Comparison of ENCODE assay signal across 21 mouse cellular contexts in the genomic region with DNA sequence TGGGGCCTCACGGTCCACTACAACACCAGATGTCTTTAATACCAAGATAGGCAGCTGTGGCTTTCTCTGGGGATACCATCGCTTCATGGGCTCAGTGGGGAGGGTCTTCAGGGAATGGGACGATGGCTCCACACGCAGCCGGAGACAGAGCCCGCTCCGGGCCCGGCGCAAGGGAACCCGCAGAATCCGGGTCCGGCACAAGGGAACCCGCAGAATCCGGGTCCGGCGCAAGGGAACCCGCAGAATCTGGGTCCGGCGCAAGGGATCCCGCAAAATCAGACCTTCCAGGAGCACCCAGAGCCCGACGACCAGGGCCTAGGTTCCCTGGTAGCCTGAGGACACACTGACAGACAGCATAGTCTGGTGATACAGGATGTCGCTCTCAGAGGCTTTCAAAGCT. TPM values are rescaled to one million over a fixed set of nuclear protein-coding genes. Genes with fewer than 3 reads are reported as not detected.
"Had no signal": no experiment of that assay in that cellular context is flagged by ENCODE, and none has a peak within 500 bp of the region (broad histone marks: within the 10 kb centered on the region; RNA-seq: fewer than 3 reads in every experiment).

No protein-coding gene starts in this region.

- H3K27me3 ChIP-seq: limb, embryonic 12.5 days; limb, embryonic 15.5 days; liver, embryonic 15.5 days; midbrain, embryonic 13.5 days had no signal

- H3K4me3 ChIP-seq: limb, embryonic 12.5 days; limb, embryonic 15.5 days; liver, embryonic 12.5 days; liver, embryonic 15.5 days; midbrain, embryonic 13.5 days had no signal

- H3K9ac ChIP-seq: limb, embryonic 12.5 days; limb, embryonic 15.5 days; liver, embryonic 12.5 days; liver, embryonic 15.5 days; midbrain, embryonic 13.5 days had no signal

- H3K36me3 ChIP-seq: limb, embryonic 12.5 days; limb, embryonic 15.5 days; midbrain, embryonic 13.5 days had no signal

- H3K27ac ChIP-seq: limb, embryonic 12.5 days; limb, embryonic 15.5 days; liver, embryonic 12.5 days; liver, embryonic 15.5 days; midbrain, embryonic 13.5 days had no signal

- ATAC-seq: liver, embryonic 12.5 days; midbrain, embryonic 13.5 days; midbrain, embryonic 16.5 days had no signal

- H3K4me2 ChIP-seq: limb, embryonic 12.5 days; limb, embryonic 15.5 days; liver, embryonic 12.5 days; liver, embryonic 15.5 days; midbrain, embryonic 13.5 days had no signal

- H3K4me1 ChIP-seq: limb, embryonic 12.5 days; limb, embryonic 15.5 days; midbrain, embryonic 13.5 days had no signal

- H3K9me3 ChIP-seq: limb, embryonic 12.5 days; limb, embryonic 15.5 days; liver, embryonic 12.5 days; liver, embryonic 15.5 days; midbrain, embryonic 13.5 days had no signal

- DNase-seq: kidney, adult 8-10 months; kidney, postnatal 14 days; kidney, postnatal 4 days; left cerebral cortex, postnatal 4 days; lung, adult 2 months; lung, postnatal 14 days; lung, postnatal 4 days; thymus, postnatal 25 days had no signal

RNA-seq across cellular contexts. Expression of a gene that starts 3.5 kb away (rescaled TPM):
- total RNA-seq: layer of hippocampus, adult 18-20 months; layer of hippocampus, postnatal 14 days; left cerebral cortex, postnatal 14 days had no signal
- polyA plus RNA-seq: kidney, embryonic 16.5 days; limb, embryonic 12.5 days; midbrain, embryonic 13.5 days; neural tube, embryonic 11.5 days; testis, adult 2 months had no signal

RNA-seq across cellular contexts. Expression of a gene that starts 17.7 kb away (rescaled TPM):
- polyA plus RNA-seq: liver, embryonic 12.5 days; liver, embryonic 15.5 days; neural tube, embryonic 11.5 days; neural tube, embryonic 14.5 days had no signal
